Mouse (Mus musculus) NIH3T3 (cell line): Measurements from ENCODE around the gene Ppih.

ENCODE experiments used
- DNase-seq: peaks from one replicate; pipeline ENCODE4 v3.0.0-alpha.2; 2012; ENCODE audit warnings: low read depth

Ppih gene

GRCm38 (mm10) chr4:119320131-119320830, at the start of gene Ppih:
TSS of gene Ppih (minus strand) at chr4:119320546.
- DNase-seq, result peak; percentile 97

DNA sequence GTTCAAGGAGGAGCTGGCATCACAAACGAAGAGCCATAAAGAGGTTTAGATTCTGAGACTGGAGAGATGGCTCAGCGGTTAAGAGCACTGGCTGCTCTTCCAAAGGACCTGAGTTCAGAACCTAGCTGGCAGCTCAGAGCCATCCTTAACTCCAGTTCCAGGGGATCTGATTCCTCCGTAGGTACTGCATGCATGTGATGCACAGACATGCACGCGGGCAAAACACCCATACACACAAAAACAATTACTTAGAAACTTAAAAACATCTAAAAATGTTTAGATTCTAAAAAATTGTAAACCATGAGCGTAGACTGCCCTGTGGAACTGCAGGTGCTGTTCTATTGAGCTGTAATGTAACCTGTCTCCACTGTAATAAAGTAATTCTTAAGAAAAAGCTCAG, 49.1 kb upstream of the Ppih start:
- DNase-seq, result no peak

DNA sequence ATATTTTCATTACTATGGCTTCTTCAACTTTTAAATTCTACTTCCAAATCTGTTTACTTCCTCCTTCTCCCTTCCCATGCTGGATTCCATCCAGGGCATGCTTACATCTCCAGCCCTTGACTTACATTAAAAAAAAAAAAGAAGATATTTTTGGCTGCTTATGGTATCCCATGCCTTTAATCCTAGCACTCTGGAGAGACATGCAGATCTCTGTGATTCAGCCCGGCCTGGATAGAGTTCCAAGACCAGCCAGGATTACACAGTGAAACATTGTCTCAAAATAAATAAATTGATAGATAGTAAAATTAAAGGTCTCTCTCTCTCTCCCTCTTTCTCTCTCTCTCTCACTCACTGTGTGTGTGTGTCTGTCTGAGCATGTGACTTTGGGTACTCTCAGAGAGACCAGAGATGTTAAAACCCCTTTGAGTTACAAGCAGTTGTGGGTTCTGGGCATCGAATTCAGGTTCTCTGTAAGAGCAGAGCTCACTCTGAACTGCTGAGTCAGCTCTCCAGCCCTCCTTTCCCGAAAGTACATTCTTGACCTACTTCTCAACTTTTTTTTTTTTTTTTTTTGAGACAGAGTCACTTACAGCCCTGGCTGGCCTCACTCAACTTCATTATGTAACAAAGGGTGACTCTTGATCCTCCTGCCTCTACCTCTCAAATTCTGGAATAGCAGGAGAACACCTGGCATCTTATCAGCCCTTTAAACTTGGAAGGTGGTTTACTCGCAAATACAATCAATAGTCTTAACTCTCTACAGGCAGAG, 46.6 kb upstream of the Ppih start:
- DNase-seq, result peak; percentile 41

- DNase-seq, result no peak
Observed at GRCm38 (mm10) chr4:119362231-119362630, 41.9 kb upstream of the Ppih start.

DNA sequence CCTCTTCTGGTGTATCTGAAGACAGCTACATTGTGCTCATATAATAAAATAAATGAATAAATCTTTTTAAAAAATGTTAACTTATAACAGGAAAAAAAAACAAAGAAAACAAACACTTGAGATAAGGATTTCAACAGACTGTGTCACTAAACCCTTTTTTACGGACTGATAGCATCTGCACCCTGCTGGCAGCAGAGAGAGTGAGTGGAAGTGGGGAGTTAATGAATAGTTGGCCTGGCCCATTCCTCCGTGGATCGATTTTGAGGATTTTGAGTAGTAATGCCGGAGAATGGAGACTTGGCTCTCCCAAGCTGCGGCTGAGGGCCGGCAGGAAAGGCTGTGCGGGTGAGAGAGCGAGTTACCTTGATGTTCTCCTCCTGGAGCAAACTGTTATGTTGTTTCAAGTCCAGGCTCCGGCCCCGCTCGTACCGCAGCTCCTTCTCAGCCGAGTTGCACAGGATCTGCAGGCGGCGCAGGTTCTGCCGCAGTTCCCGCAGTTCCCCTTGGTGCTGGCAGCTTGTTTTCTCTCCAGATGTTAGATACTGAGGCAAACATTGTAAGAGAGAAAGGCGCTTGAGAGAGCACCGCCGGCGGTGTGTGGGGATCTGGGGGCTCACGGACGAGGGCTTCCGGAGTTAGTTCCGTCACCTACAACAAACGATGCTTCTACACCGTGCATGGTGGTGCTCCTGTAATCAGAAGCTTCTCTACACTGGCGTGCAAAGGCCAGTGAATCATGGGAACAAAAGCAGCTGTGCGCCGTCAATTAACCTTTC, 39.0 kb upstream of the Ppih start:
- DNase-seq, result no peak

- peak; percentile 62 for DNase-seq
Observed at GRCm38 (mm10) chr4:119345508-119345907, 25.2 kb upstream of the Ppih start.

DNA sequence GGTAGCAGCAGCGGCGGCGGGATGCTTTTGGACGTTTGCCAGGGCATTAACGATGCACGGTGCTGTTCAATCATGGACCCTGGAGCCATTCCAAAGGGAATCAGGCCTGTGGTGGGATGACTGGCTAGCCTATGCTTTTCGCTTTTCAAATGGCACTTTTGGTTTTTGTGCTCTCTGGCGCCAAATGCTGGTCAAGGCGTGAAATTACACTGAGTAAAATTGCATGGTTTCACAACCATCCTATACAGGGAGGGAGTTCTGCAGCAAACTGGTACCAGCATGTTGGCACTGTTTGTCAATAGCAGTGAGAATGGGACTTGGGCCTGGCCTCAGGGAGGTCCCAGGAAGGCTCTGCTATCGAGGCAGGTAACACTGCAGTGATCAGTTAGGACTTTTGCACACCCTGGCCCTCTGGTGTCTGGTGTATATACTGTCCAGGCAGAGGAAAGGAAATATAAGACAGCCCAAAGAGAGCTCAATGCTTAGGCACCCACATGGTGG, 18.6 kb upstream of the Ppih start:
- peak; percentile 47 for DNase-seq

DNA sequence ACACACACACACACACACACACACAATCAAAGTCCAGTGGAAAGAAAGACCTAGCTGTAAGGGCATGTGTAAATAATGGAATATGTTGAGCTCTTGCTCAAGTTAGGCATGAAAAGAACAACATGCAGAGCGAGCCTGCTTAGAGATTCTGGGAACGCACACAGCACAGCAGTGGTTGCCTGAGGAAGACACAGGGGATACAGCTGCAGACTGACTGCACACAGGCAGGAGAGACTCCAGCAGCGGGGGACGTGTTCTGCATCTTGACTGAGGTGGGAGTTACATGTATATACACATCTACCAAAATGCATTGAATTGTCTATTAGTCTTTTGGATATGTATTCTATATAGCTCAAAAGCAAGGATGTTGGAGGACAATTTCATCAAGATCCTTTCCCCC, 18.1 kb upstream of the Ppih start:
- DNase-seq, result no peak

DNA sequence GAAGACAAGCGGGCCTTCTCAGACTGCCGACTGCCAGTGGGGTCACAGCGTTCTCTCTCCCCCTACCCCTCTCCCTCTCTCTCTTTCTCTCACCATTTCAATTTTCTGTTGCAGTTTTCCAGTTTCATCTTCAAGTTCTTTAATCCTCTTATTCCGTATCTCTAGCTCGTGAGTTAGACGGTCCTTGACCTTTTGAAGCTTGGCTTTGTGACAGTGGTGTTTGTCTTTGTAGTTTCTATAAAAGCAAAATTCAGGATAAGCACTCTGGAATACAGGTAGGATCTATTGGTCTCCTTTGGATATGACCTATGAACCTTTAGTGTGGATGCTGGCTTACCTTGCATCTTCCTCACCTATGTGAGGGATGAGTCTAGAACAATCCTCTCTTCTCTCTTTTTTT, 13.1 kb upstream of the Ppih start:
- no peak for DNase-seq

- DNase-seq, result peak; percentile 24
Observed at GRCm38 (mm10) chr4:119320896-119321550, 677 bp upstream of the Ppih start.

- DNase-seq, result no peak
Observed at GRCm38 (mm10) chr4:119313756-119314155, 6.6 kb downstream of the Ppih start.

- DNase-seq, result no peak
Observed at GRCm38 (mm10) chr4:119305418-119305817, 14.9 kb downstream of the Ppih start.

DNA sequence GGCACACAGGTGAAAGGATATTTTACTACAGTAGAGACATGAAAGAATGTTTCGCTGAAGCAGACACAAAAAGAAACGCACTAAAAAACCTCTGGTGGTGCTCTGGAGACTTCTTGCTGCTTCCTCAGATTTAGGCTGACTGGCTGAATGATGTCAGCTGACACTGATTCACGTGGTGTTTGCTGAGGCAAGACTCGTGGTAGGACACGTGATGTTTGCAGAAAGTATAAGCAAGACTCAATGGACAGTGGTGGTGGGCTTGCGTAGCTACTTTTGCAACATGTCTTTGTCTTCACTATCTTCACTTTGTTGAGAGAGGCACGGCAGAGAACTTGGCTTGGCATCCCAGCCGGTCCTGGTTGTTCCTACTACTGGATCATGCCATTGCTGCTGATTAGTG, 17.1 kb downstream of the Ppih start:
- DNase-seq, result no peak

GRCm38 (mm10) chr4:119301777-119302176, 18.6 kb downstream of the Ppih start:
- no peak for DNase-seq

DNA sequence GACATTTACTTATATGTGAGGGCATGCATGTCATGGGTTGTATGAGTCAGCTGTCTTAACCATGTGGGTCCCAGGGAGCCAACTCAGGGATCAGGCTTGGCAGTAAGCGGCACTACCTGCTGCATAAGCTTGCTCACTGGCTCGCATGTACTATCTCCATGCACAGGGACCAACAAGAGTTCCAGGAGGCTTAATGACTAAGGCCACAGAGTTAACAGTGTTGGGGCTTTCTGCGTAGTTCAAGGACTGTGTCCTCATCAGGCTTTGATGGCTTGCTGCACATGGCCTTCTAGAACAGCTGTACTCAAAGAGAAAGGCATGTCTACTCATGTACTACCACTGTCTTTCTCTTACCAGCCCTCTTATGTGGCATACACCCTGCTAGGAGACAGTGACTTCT, 19.6 kb downstream of the Ppih start:
- no peak for DNase-seq

GRCm38 (mm10) chr4:119297361-119297760, 23.0 kb downstream of the Ppih start:
- no peak for DNase-seq

- no peak for DNase-seq
Observed at GRCm38 (mm10) chr4:119295134-119295453, 25.3 kb downstream of the Ppih start.

GRCm38 (mm10) chr4:119294415-119295133, 25.8 kb downstream of the Ppih start, which contains the start of gene Ybx1:
TSS of gene Ybx1 (minus strand) at chr4:119294604.
- peak; percentile 100 for DNase-seq

GRCm38 (mm10) chr4:119293574-119294258, 26.6 kb downstream of the Ppih start:
- DNase-seq, result peak; percentile 53

- peak; percentile 89 for DNase-seq
Observed at GRCm38 (mm10) chr4:119292771-119293573, 27.4 kb downstream of the Ppih start.
